ENCODE assay signal across 15 mouse cellular contexts in the genomic region with DNA sequence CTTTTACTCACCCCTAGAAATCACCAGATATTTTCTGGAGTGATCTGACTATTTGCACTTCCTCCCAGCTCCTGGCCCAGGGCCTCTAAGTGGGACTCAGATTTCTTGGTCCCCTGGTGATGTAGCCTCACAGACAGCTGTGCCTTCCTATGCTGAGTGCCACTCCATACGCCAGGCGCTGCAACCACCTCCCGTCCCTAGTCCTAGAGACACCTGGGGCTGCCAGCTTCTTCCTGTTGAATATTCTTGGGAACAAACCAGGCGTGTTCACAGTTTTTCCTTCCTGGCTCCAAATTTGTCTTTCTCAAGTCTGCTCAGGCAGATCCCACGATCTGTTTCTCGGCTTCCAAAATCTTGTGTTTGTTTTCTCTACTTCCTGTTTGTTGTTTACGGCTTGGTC.
"Had no signal": no experiment of that assay in that cellular context is flagged by ENCODE, and none has a peak within 500 bp of the region (broad histone marks: within the 10 kb centered on the region; RNA-seq: fewer than 3 reads in every experiment).

No protein-coding gene starts in this region.

- H3K4me1 ChIP-seq: liver, embryonic 15.5 days; megakaryocyte, embryonic 14.5 days had no signal

- DNase-seq: kidney, adult 18-20 months; kidney, postnatal 25 days; lung, postnatal 14 days; thymus, adult 18-20 months; thymus, postnatal 14 days had no signal

- H3K9ac ChIP-seq: liver, embryonic 15.5 days; lung, embryonic 15.5 days; midbrain, embryonic 15.5 days; neural tube, embryonic 12.5 days had no signal

- H3K9me3 ChIP-seq: limb, embryonic 10.5 days; liver, embryonic 15.5 days; lung, embryonic 15.5 days; megakaryocyte, embryonic 14.5 days; midbrain, embryonic 15.5 days; neural tube, embryonic 12.5 days had no signal

- H3K27me3 ChIP-seq: lung, embryonic 15.5 days; midbrain, embryonic 15.5 days had no signal

- ATAC-seq: midbrain, embryonic 15.5 days had no signal

- H3K4me3 ChIP-seq: limb, embryonic 10.5 days; liver, embryonic 15.5 days; lung, embryonic 15.5 days; megakaryocyte, embryonic 14.5 days; midbrain, embryonic 15.5 days; neural tube, embryonic 12.5 days had no signal

- H3K4me2 ChIP-seq: liver, embryonic 11.5 days; liver, embryonic 15.5 days; lung, embryonic 15.5 days; midbrain, embryonic 11.5 days; midbrain, embryonic 15.5 days; neural tube, embryonic 12.5 days had no signal

- H3K36me3 ChIP-seq: limb, embryonic 10.5 days; liver, embryonic 15.5 days; lung, embryonic 15.5 days; midbrain, embryonic 15.5 days; neural tube, embryonic 12.5 days had no signal

- H3K27ac ChIP-seq: limb, embryonic 10.5 days; liver, embryonic 15.5 days; lung, embryonic 15.5 days; macrophage; midbrain, embryonic 15.5 days; neural tube, embryonic 12.5 days; stomach, postnatal 0 days had no signal
